Mouse (Mus musculus) heart, adult 2 months (tissue): ENCODE results near the gene P4ha2. TPM values are rescaled to one million over a fixed set of nuclear protein-coding genes. Genes with fewer than 3 reads are reported as not detected.
A peak's percentile ranks its signal among the peaks of the same experiment; 100 is the strongest.

Experiments
- DNase-seq, 2 experiments: peaks; one replicate each; pipeline ENCODE4 v3.0.0; 2021
- H3K27ac ChIP-seq: fragments of 200-600 bp; 2 replicates; pipeline ENCODE4 v1.8.1; 2022
- H3K27me3 ChIP-seq: fragments of 200-500 bp; 2 replicates; pipeline ENCODE4 v1.6.1; 2012; ENCODE audit warnings: mild to moderate bottlenecking, low read length, inconsistent platforms, mixed read lengths; ENCODE audit not compliant: control insufficient read depth, insufficient read depth
- H3K36me3 ChIP-seq: fragments of 200-500 bp; 2 replicates; pipeline ENCODE4 v1.6.1; 2012; ENCODE audit warnings: low read length, inconsistent platforms; ENCODE audit not compliant: control insufficient read depth, insufficient read depth
- H3K4me1 ChIP-seq: fragments of 200-500 bp; 2 replicates; pipeline ENCODE4 v1.6.1; 2011; ENCODE audit warnings: low read length; ENCODE audit not compliant: control insufficient read depth, insufficient read depth
- H3K4me3 ChIP-seq: fragments of 200-600 bp; 2 replicates; pipeline ENCODE4 v1.8.1; 2022
- H3K79me2 ChIP-seq: fragments of 200-500 bp; replicated peaks from 2 replicates; pipeline ENCODE4 v1.6.1; 2012; ENCODE audit warnings: mild to moderate bottlenecking, inconsistent platforms, low read length, moderate library complexity, mixed read lengths; ENCODE audit not compliant: control insufficient read depth, insufficient read depth
- H3K9ac ChIP-seq: fragments of 200-500 bp; 2 replicates; pipeline ENCODE4 v1.6.1; 2012; ENCODE audit warnings: low read depth, mild to moderate bottlenecking, control low read depth, inconsistent platforms, low read length, mixed read lengths
- CTCF ChIP-seq: fragments of 200-600 bp; IDR thresholded peaks from 2 replicates; pipeline ENCODE4 v1.8.1; 2022; ENCODE audit warnings: antibody characterized with exemption, mild to moderate bottlenecking, moderate library complexity
- EP300 ChIP-seq: fragments of 200-500 bp; IDR thresholded peaks from 2 replicates; pipeline ENCODE4 v1.6.1; 2011; ENCODE audit warnings: low read depth, low read length, control low read depth; ENCODE audit not compliant: insufficient read depth
- POLR2A ChIP-seq: fragments of 200-500 bp; IDR thresholded peaks from 2 replicates; pipeline ENCODE4 v1.6.1; 2011; ENCODE audit warnings: mild to moderate bottlenecking, low read depth, low read length, control low read depth; ENCODE audit not compliant: insufficient read depth
- WGBS: fragments of 180-500 bp; shearing (Covaris S2); methylation state at CpG from one replicate; pipeline ENCODE4 v1.1.7; 2018; 5-methylcytosine and 5-hydroxymethylcytosine counted together
- intact Hi-C: fragments of 180-260 bp; cut with DNase I; formaldehyde crosslinking; loops from one replicate; pipeline ENCODE4 v1.15.1; 2025
- polyA plus RNA-seq: library from polyadenylated mRNA; depleted of rRNA; stranded (reverse); fragments of >200 nt; gene quantifications from 2 replicates; pipeline ENCODE4 v1.2.3, GENCODE M21; 2012
- total RNA-seq, 2 experiments: library from RNA; stranded (reverse); gene quantifications; 2 replicates each; pipeline ENCODE4 v1.2.3; 2021

Gene P4ha2
- total and polyA plus RNA-seq, 3 experiments = 37.4 to 63.6 (median 59.9) TPM

- H3K4me3 ChIP-seq = no peak overlapping the region
- WGBS = 46% methylated on average over 12 of the region's 12 CpGs
- no peak overlapping the region for H3K9ac ChIP-seq
- peaks cover 29% of the 10 kb centered on the region for H3K4me1 ChIP-seq
- H3K36me3 ChIP-seq = no peaks in the 10 kb centered on the region
- intact Hi-C loops = loop anchor here (2.0 kb wide), 1 partner anchor 27 kb away; no protein-coding TSS in a partner anchor
- no peaks in the 10 kb centered on the region for H3K79me2 ChIP-seq
- DNase-seq = peak; percentile 64 to 78
- H3K27me3 ChIP-seq = no peaks in the 10 kb centered on the region
- peak overlapping the region; percentile 43 for H3K27ac ChIP-seq
- TF ChIP-seq POLR2A = no peak
- TF ChIP-seq EP300 = no peak
- no peak for TF ChIP-seq CTCF
Measured at GRCm38 (mm10) chr11:54062086-54062752, 37.7 kb upstream of the P4ha2 start.

GRCm38 (mm10) chr11:54062753-54063471, 37.0 kb upstream of the P4ha2 start:
- TF ChIP-seq POLR2A = no peak
- TF ChIP-seq EP300 = no peak
- TF ChIP-seq CTCF = no peak
- WGBS = 52% methylated on average over 9 of the region's 9 CpGs
- no peaks in the 10 kb centered on the region for H3K27me3 ChIP-seq
- no peaks in the 10 kb centered on the region for H3K79me2 ChIP-seq
- no peak overlapping the region for H3K4me3 ChIP-seq
- H3K36me3 ChIP-seq = no peaks in the 10 kb centered on the region
- peaks cover 29% of the 10 kb centered on the region for H3K4me1 ChIP-seq
- H3K27ac ChIP-seq = peak overlapping the region; percentile 42
- intact Hi-C loops = loop anchor here (2.0 kb wide), 1 partner anchor 26 kb away; no protein-coding TSS in a partner anchor
- H3K9ac ChIP-seq = no peak overlapping the region
- DNase-seq = no peak

GRCm38 (mm10) chr11:54063472-54063775, 36.5 kb upstream of the P4ha2 start:
- H3K27me3 ChIP-seq = no peaks in the 10 kb centered on the region
- H3K9ac ChIP-seq = no peak overlapping the region
- 90% methylated on average over 10 of the region's 10 CpGs for WGBS
- H3K79me2 ChIP-seq = no peaks in the 10 kb centered on the region
- intact Hi-C loops = loop anchor here (2.0 kb wide), 1 partner anchor 25 kb away; no protein-coding TSS in a partner anchor
- TF ChIP-seq POLR2A (no peak), CTCF (no peak), EP300 (no peak)
- H3K4me3 ChIP-seq = no peak overlapping the region
- no peaks in the 10 kb centered on the region for H3K36me3 ChIP-seq
- no peak for DNase-seq
- H3K27ac ChIP-seq = no peak overlapping the region; the same call in 1 of the 2 replicates
- H3K4me1 ChIP-seq = peaks cover 32% of the 10 kb centered on the region

GRCm38 (mm10) chr11:54064412-54064978, 35.4 kb upstream of the P4ha2 start:
- TF ChIP-seq EP300 (peak; percentile 44; the same call in 1 of the 2 replicates), CTCF (no peak)
- H3K9ac ChIP-seq = no peak overlapping the region
- peak in 1 of 2 experiments; percentile 77 for DNase-seq
- no peaks in the 10 kb centered on the region for H3K27me3 ChIP-seq
- intact Hi-C loops = no loop called here
- H3K79me2 ChIP-seq = no peaks in the 10 kb centered on the region
- no peak overlapping the region for H3K4me3 ChIP-seq
- H3K4me1 ChIP-seq = peaks cover 27% of the 10 kb centered on the region
- peak overlapping the region; percentile 53 for H3K27ac ChIP-seq
- no peaks in the 10 kb centered on the region for H3K36me3 ChIP-seq
- 53% methylated on average over 3 of the region's 3 CpGs for WGBS

- no peaks in the 10 kb centered on the region for H3K27me3 ChIP-seq
- H3K9ac ChIP-seq = no peak overlapping the region
- H3K27ac ChIP-seq = peak overlapping the region; percentile 41
- H3K79me2 ChIP-seq = no peaks in the 10 kb centered on the region
- TF ChIP-seq POLR2A (no peak), CTCF (no peak), EP300 (no peak)
- no peaks in the 10 kb centered on the region for H3K36me3 ChIP-seq
- WGBS = 55% methylated on average over 12 of the region's 12 CpGs
- intact Hi-C loops = no loop called here
- H3K4me3 ChIP-seq = no peak overlapping the region
- peak in 1 of 2 experiments; percentile 44 for DNase-seq
- peaks cover 24% of the 10 kb centered on the region for H3K4me1 ChIP-seq
Measured at GRCm38 (mm10) chr11:54065106-54065914, 34.6 kb upstream of the P4ha2 start.
